ENCODE assay signal across 18 mouse cellular contexts in the genomic region with DNA sequence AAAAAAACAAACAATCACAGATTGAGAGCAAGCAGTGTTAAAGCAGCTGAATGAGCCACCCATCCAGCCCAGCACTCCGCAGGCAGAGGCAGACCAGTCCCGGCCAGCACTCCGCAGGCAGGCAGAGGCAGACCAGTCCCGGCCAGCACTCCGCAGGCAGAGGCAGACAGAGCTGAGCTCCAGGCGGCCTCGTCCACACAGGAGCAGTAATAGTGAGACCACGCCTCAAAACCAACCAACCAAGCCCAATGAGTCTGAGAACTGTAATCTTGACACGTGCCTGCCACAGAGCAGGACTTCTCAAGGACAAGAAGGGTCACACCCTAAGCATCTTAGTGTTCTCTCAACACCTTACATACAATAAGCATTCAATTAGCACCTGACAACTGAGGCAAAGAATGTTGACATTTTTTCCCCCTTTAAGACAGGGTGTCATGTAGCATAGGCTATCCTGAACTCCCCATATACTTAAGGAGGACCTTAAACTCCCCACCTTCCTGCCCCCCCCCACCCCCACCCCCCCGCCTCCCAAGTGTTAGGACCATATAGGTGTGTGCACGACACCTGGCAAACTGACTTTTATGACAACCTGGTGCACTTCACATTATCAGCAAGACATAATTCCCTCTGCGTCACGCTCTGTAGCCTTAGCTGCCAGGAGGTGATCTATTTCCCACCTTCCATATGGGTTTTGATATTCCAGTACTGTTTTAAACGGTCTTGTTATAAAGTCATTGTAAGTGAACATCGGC. TPM values are rescaled to one million over a fixed set of nuclear protein-coding genes. Genes with fewer than 3 reads are reported as not detected.
A peak's percentile ranks its signal among the peaks of the same experiment; 100 is the strongest.
DNase-seq lines count a peak whose midpoint lies in the region; ATAC-seq and TF ChIP-seq lines count a peak whose summit lies in the region.
"Had no signal": no experiment of that assay in that cellular context is flagged by ENCODE, and none has a peak within 500 bp of the region (broad histone marks: within the 10 kb centered on the region; RNA-seq: fewer than 3 reads in every experiment).

No protein-coding gene starts in this region.

- H3K27ac ChIP-seq in forebrain, embryonic 16.5 days (ENCODE audit: low read length) = no peak overlapping the region
- no peak overlapping the region for H3K27ac ChIP-seq in forebrain, postnatal 0 days (ENCODE audit: low read depth, low read length)
- peak overlapping the region; percentile 41; the same call in 1 of the 2 replicates for H3K27ac ChIP-seq in ES-Bruce4 (ENCODE audit: insufficient read depth, low read length)
- H3K27ac ChIP-seq in intestine, embryonic 15.5 days = no peak overlapping the region
- H3K27ac ChIP-seq: heart, embryonic 10.5 days; liver, embryonic 12.5 days; midbrain, embryonic 10.5 days had no signal

- H3K9ac ChIP-seq in forebrain, embryonic 16.5 days (replicated peaks; ENCODE audit: low read depth, low read length) = no peak overlapping the region
- no peak overlapping the region for H3K9ac ChIP-seq in forebrain, postnatal 0 days
- no peak overlapping the region for H3K9ac ChIP-seq in ES-Bruce4 (ENCODE audit: low read depth, poor library complexity, severe bottlenecking)
- no peak overlapping the region for H3K9ac ChIP-seq in intestine, embryonic 15.5 days
- H3K9ac ChIP-seq: liver, embryonic 12.5 days had no signal

- TF ChIP-seq CTCF in forebrain, postnatal 0 days (IDR thresholded peaks at IDR 0.05; ENCODE audit: low read depth) = no peak
- no peak for TF ChIP-seq CTCF in ES-Bruce4 (IDR thresholded peaks at IDR 0.05; ENCODE audit: low read depth, low read length)

- H3K36me3 ChIP-seq in forebrain, embryonic 16.5 days (ENCODE audit: control insufficient read depth, insufficient read depth) = no peaks in the 10 kb centered on the region
- H3K36me3 ChIP-seq in forebrain, postnatal 0 days (ENCODE audit: insufficient read depth) = 0 out of 2 replicates have a peak, but pooled peaks cover 4% of the 10 kb centered on the region
- H3K36me3 ChIP-seq in ES-Bruce4 (ENCODE audit: control insufficient read depth, insufficient read depth, low read length, poor library complexity, severe bottlenecking) = peaks cover 81% of the 10 kb centered on the region
- no peaks in the 10 kb centered on the region for H3K36me3 ChIP-seq in intestine, embryonic 15.5 days

- H3K4me3 ChIP-seq in forebrain, embryonic 16.5 days (replicated peaks; ENCODE audit: low read length) = no peak overlapping the region
- H3K4me3 ChIP-seq in forebrain, postnatal 0 days (ENCODE audit: low read depth, low read length) = no peak overlapping the region
- H3K4me3 ChIP-seq in ES-Bruce4 (ENCODE audit: low read depth, low read length) = no peak overlapping the region
- H3K4me3 ChIP-seq in intestine, embryonic 15.5 days (replicated peaks) = no peak overlapping the region
- H3K4me3 ChIP-seq: heart, embryonic 10.5 days; liver, embryonic 12.5 days; midbrain, embryonic 10.5 days had no signal

- DNase-seq in forebrain, postnatal 0 days = no peak
- peak; percentile 23 for DNase-seq in kidney, postnatal 10 days
- no peak for DNase-seq in spleen, postnatal 14 days (ENCODE audit: low spot score in 2 of 2)
- DNase-seq in urinary bladder, postnatal 36 days (ENCODE audit: low spot score in 2 of 2) = no peak
- DNase-seq: adrenal gland, adult 2 months; cerebellum, adult 2 months; gastrocnemius, postnatal 36 days; heart, postnatal 36 days; lung, postnatal 14 days; right cerebral cortex, adult 18-20 months; spleen, adult 18-20 months had no signal

- ATAC-seq in forebrain, embryonic 16.5 days = 0 out of 2 replicates have a peak, but pooled peaks have one; percentile 31
- no peak for ATAC-seq in forebrain, postnatal 0 days
- peak; percentile 83 for ATAC-seq in intestine, embryonic 15.5 days
- ATAC-seq in megakaryocyte, adult 5-6 weeks (ENCODE audit: poor library complexity, severe bottlenecking) = no peak
- ATAC-seq: liver, embryonic 12.5 days had no signal

- no peaks in the 10 kb centered on the region for H3K4me1 ChIP-seq in forebrain, embryonic 16.5 days (replicated peaks; ENCODE audit: control insufficient read depth, insufficient read depth, low read length)
- no peaks in the 10 kb centered on the region for H3K4me1 ChIP-seq in forebrain, postnatal 0 days (ENCODE audit: insufficient read depth)
- H3K4me1 ChIP-seq in ES-Bruce4 (ENCODE audit: control insufficient read depth, insufficient read depth, low read length) = peaks cover 2% of the 10 kb centered on the region
- 0 out of 2 replicates have a peak, but pooled peaks cover 3% of the 10 kb centered on the region for H3K4me1 ChIP-seq in intestine, embryonic 15.5 days (replicated peaks)
- H3K4me1 ChIP-seq: liver, embryonic 12.5 days had no signal

- H3K9me3 ChIP-seq in forebrain, embryonic 16.5 days (ENCODE audit: control insufficient read depth, low read length) = no peaks in the 10 kb centered on the region
- no peaks in the 10 kb centered on the region for H3K9me3 ChIP-seq in forebrain, postnatal 0 days (ENCODE audit: low read length)
- no peaks in the 10 kb centered on the region; the same call in 1 of the 2 replicates for H3K9me3 ChIP-seq in ES-Bruce4 (replicated peaks; ENCODE audit: control insufficient read depth, insufficient read depth, low read length, poor library complexity, severe bottlenecking)
- H3K9me3 ChIP-seq in intestine, embryonic 15.5 days = no peaks in the 10 kb centered on the region
- H3K9me3 ChIP-seq: heart, embryonic 10.5 days; liver, embryonic 12.5 days; midbrain, embryonic 10.5 days had no signal

- TF ChIP-seq POLR2A in ES-Bruce4 (IDR thresholded peaks at IDR 0.05; ENCODE audit: insufficient read depth, low read length) = no peak

- TF ChIP-seq EP300 in ES-Bruce4 (IDR thresholded peaks at IDR 0.05; ENCODE audit: insufficient read depth, low read depth, low read length) = peak; percentile 55; the same call in 1 of the 2 replicates

- H3K4me2 ChIP-seq in forebrain, embryonic 16.5 days (ENCODE audit: low read length) = no peak overlapping the region
- H3K4me2 ChIP-seq in forebrain, postnatal 0 days (ENCODE audit: low read depth) = no peak overlapping the region
- no peak overlapping the region for H3K4me2 ChIP-seq in intestine, embryonic 15.5 days (replicated peaks)
- H3K4me2 ChIP-seq: liver, embryonic 12.5 days had no signal

- H3K27me3 ChIP-seq in forebrain, embryonic 16.5 days (replicated peaks; ENCODE audit: control insufficient read depth, insufficient read depth, low read length) = no peaks in the 10 kb centered on the region
- no peaks in the 10 kb centered on the region for H3K27me3 ChIP-seq in forebrain, postnatal 0 days (ENCODE audit: insufficient read depth, low read length)
- no peaks in the 10 kb centered on the region for H3K27me3 ChIP-seq in ES-Bruce4 (ENCODE audit: control insufficient read depth, insufficient read depth, low read length, poor library complexity, severe bottlenecking)
- H3K27me3 ChIP-seq in intestine, embryonic 15.5 days (replicated peaks) = no peaks in the 10 kb centered on the region
- H3K27me3 ChIP-seq: liver, embryonic 12.5 days had no signal

- WGBS in forebrain, embryonic 16.5 days = 70% methylated on average over 15 of the region's 15 CpGs
- 73% methylated on average over 15 of the region's 15 CpGs for whole genome bisulfite sequencing in forebrain, postnatal 0 days
- 60% methylated on average over 15 of the region's 15 CpGs for WGBS in intestine, embryonic 15.5 days

RNA-seq across cellular contexts. Expression of a gene that starts 44.2 kb away (rescaled TPM):
- 25.4 and 35.2 TPM in 2 replicates for polyA plus RNA-seq in forebrain, embryonic 16.5 days (2015; fragmentation: Nextera tagmentation; extraction: Ambion mirVana)
- 30.5 and 37.4 TPM in 2 replicates for total RNA-seq in forebrain, postnatal 0 days (2014; rRNA removed)
- polyA plus RNA-seq in forebrain, postnatal 0 days (2015; fragmentation: Nextera tagmentation; extraction: Ambion mirVana) = 28.6 and 32.5 TPM in 2 replicates
- polyA plus RNA-seq in ES-Bruce4 (2011; ENCODE audit: insufficient read depth, insufficient read length, low read depth, missing spikeins) = 130 and 133 TPM in 2 replicates
- polyA plus RNA-seq in intestine, embryonic 15.5 days (2015; fragmentation: Nextera tagmentation; extraction: Ambion mirVana) = 11.2 and 11.4 TPM in 2 replicates
- total RNA-seq in megakaryocyte, adult 5-6 weeks (2015) = 0.96 and 2.1 TPM in 2 replicates
- total RNA-seq in megakaryocyte, adult 5-6 weeks (2017) = 0.81 and 2.2 TPM in 2 replicates

Comparison
In these comparisons a context has a peak if more than half of its experiments do, and no peak if none do; other contexts are left out.
1. ATAC-seq: peak in forebrain, embryonic 16.5 days (single experiment) and intestine, embryonic 15.5 days (single experiment); none in forebrain, postnatal 0 days (single experiment) and megakaryocyte, adult 5-6 weeks (single experiment).